Mouse (Mus musculus) heart, postnatal 0 days (tissue): Measurements from ENCODE around the gene Ang5.
"Not testable (repeated sequence)": the region's sequence is repeated elsewhere in the genome, so short reads cannot be mapped to it uniquely, and the experiment has no call there.

Experiments
- CTCF ChIP-seq: IDR thresholded peaks from 2 replicates; pipeline ENCODE4 v1.5.1; 2016; ENCODE audit warnings: antibody characterized with exemption, control low read depth, low read depth
- EP300 ChIP-seq: IDR thresholded peaks from 2 replicates; pipeline ENCODE4 v1.6.1; 2016; ENCODE audit warnings: antibody characterized with exemption, low read depth

DNA sequence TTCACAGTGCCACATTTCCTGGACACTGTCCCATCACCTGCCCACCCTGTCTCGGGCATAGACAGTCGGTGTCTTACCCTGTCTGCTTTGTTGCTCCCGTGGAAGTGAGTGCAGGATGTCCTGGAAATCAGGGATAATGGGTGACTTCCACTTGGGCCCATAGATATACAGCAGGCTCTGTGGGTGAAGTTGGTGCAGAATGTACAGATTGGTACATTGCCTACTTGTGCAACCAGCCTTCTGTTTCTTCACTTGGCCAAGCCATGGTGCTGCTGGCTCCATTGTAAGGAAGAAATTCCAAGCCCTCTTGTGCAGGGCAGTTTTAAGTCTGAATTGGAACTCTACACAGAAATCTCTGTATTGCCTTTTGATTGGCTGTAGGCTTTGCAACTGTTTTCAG lies 33.4 kb upstream of the Ang5 start, which contains the start of gene Ear10:
- TF ChIP-seq EP300, CTCF: not testable (repeated sequence)
